Mouse (Mus musculus) olfactory bulb, adult 2 months (tissue): ENCODE data around the gene Smim23.

Experiments
- CTCF ChIP-seq: fragments of 200-500 bp; IDR thresholded peaks from 2 replicates; pipeline ENCODE4 v1.5.1; 2012; ENCODE audit warnings: low read depth, mild to moderate bottlenecking, low read length, moderate library complexity; ENCODE audit not compliant: insufficient read depth
- POLR2A ChIP-seq: fragments of 200-500 bp; IDR thresholded peaks from 2 replicates; pipeline ENCODE4 v1.6.1; 2012; ENCODE audit warnings: mild to moderate bottlenecking, low read depth, low read length, moderate library complexity; ENCODE audit not compliant: insufficient read depth

- TF ChIP-seq CTCF, result no peak
- no peak for TF ChIP-seq POLR2A
These were observed 43.5 kb downstream of the Smim23 start for GRCm38 (mm10) chr11:32780747-32781536.
